Mouse (Mus musculus) embryo, embryonic 10 days (tissue): Measurements from ENCODE around the gene Mid1.
A peak's percentile ranks its signal among the peaks of the same experiment; 100 is the strongest.

Experiments
- DNase-seq: peaks from one replicate; pipeline ENCODE4 v3.0.0-alpha.2; 2015; ENCODE audit warnings: low spot score

Mid1 gene

GRCm38 (mm10) chrX:169813673-169814072 lies 128.7 kb downstream of the Mid1 start:
- no peak for DNase-seq

GRCm38 (mm10) chrX:169826947-169827346 lies 141.9 kb downstream of the Mid1 start:
- peak; percentile 50 for DNase-seq

GRCm38 (mm10) chrX:169827720-169828119 lies 142.7 kb downstream of the Mid1 start:
- DNase-seq: peak; percentile 5

GRCm38 (mm10) chrX:169828136-169828535 lies 143.1 kb downstream of the Mid1 start:
- DNase-seq: peak; percentile 8

GRCm38 (mm10) chrX:169830052-169830451 lies 145.1 kb downstream of the Mid1 start:
- DNase-seq: peak; percentile 58

- no peak for DNase-seq
Observed at GRCm38 (mm10) chrX:169837947-169838649, 153.1 kb downstream of the Mid1 start.

GRCm38 (mm10) chrX:169838650-169838971 lies 153.6 kb downstream of the Mid1 start:
- no peak for DNase-seq

- no peak for DNase-seq
Observed at GRCm38 (mm10) chrX:169843267-169843666, 158.3 kb downstream of the Mid1 start.

GRCm38 (mm10) chrX:169844150-169844772 lies 159.3 kb downstream of the Mid1 start:
- peak; percentile 67 for DNase-seq

- DNase-seq: no peak
Observed at GRCm38 (mm10) chrX:169846187-169846586, 161.2 kb downstream of the Mid1 start.

GRCm38 (mm10) chrX:169861194-169861720 lies 176.3 kb downstream of the Mid1 start:
- DNase-seq: no peak

- DNase-seq: no peak
Observed at GRCm38 (mm10) chrX:169862440-169862839, 177.4 kb downstream of the Mid1 start.

- peak; percentile 34 for DNase-seq
Observed at GRCm38 (mm10) chrX:169862848-169863247, 177.8 kb downstream of the Mid1 start.

GRCm38 (mm10) chrX:169863841-169864240 lies 178.8 kb downstream of the Mid1 start:
- DNase-seq: no peak

GRCm38 (mm10) chrX:169868223-169868622 lies 183.2 kb downstream of the Mid1 start:
- DNase-seq: no peak

GRCm38 (mm10) chrX:169874475-169874874 lies 189.5 kb downstream of the Mid1 start:
- no peak for DNase-seq

GRCm38 (mm10) chrX:169879481-169880362 lies 194.7 kb downstream of the Mid1 start:
- DNase-seq: peak; percentile 88

GRCm38 (mm10) chrX:169880363-169880711 lies 195.3 kb downstream of the Mid1 start:
- DNase-seq: peak; percentile 13

- DNase-seq: peak; percentile 30
Observed at GRCm38 (mm10) chrX:169880826-169881225, 195.8 kb downstream of the Mid1 start.

- DNase-seq: peak; percentile 41
Observed at GRCm38 (mm10) chrX:169881253-169882219, 196.5 kb downstream of the Mid1 start.

GRCm38 (mm10) chrX:169882220-169882609 lies 197.2 kb downstream of the Mid1 start:
- no peak for DNase-seq
